ENCODE assay signal across 12 mouse cellular contexts in genomic region chr16:29666991-29667701, GRCm38 (mm10).
DNase-seq lines count a peak whose midpoint lies in the region; ATAC-seq and TF ChIP-seq lines count a peak whose summit lies in the region.
"Had no signal": no experiment of that assay in that cellular context is flagged by ENCODE, and none has a peak within 500 bp of the region (broad histone marks: within the 10 kb centered on the region; RNA-seq: fewer than 3 reads in every experiment).

No protein-coding gene starts in this region.

- DNase-seq in ES-E14 (ENCODE audit: low read depth, low spot score): no peak
- DNase-seq in embryo, embryonic 11 days: peak; percentile 63
- DNase-seq in hindbrain, embryonic 11.5 days (ENCODE audit: low spot score): peak; percentile 56
- no peak for DNase-seq in yolk sac, embryonic 10.5 days (ENCODE audit: low spot score)
- no peak for DNase-seq in right cerebral cortex, postnatal 14 days
- DNase-seq in thymus, postnatal 36 days: no peak
- DNase-seq: adrenal gland, adult 8-10 months; cerebellum, adult 2 months; kidney, adult 18-20 months had no signal

- in situ Hi-C loops in ES-E14 (cut with MboI; ENCODE audit: low sequenced_read_pairs in 2 of 2, unreplicated experiment in 2 of 2): no loop called here

- no peaks in the 10 kb centered on the region for H3K9me3 ChIP-seq in ES-E14 (ENCODE audit: control insufficient read depth, insufficient read depth, low read depth, low read length)
- H3K9me3 ChIP-seq in hindbrain, embryonic 11.5 days (ENCODE audit: control insufficient read depth, low read length): no peaks in the 10 kb centered on the region
- H3K9me3 ChIP-seq in midbrain, embryonic 13.5 days: no peaks in the 10 kb centered on the region
- H3K9me3 ChIP-seq: lung, embryonic 15.5 days had no signal

- H3K4me3 ChIP-seq in ES-E14 (ENCODE audit: insufficient read depth in 1 of 2, low read depth in 1 of 2, low read length in 2 of 2, poor library complexity in 1 of 2, severe bottlenecking in 1 of 2): peak overlapping the region in 1 of 2 experiments; percentile 17; a peak in 1 of 4 replicates
- H3K4me3 ChIP-seq in hindbrain, embryonic 11.5 days (ENCODE audit: low read depth, low read length): no peak overlapping the region
- H3K4me3 ChIP-seq in midbrain, embryonic 13.5 days (replicated peaks): no peak overlapping the region
- H3K4me3 ChIP-seq: lung, embryonic 15.5 days had no signal

- 0 out of 2 replicates have a peak overlapping the region, but pooled peaks have one; percentile 0 for H3K4me2 ChIP-seq in hindbrain, embryonic 11.5 days (replicated peaks; ENCODE audit: low read depth, low read length)
- peak overlapping the region; percentile 14; the same call in 1 of the 2 replicates for H3K4me2 ChIP-seq in midbrain, embryonic 13.5 days (replicated peaks)
- H3K4me2 ChIP-seq: heart, embryonic 11.5 days; lung, embryonic 15.5 days had no signal

- peak overlapping the region; percentile 3; the same call in 1 of the 2 replicates for H3K27ac ChIP-seq in ES-E14 (ENCODE audit: insufficient read depth, low read depth, low read length, poor library complexity, severe bottlenecking)
- peak overlapping the region; percentile 30; the same call in 1 of the 2 replicates for H3K27ac ChIP-seq in hindbrain, embryonic 11.5 days (ENCODE audit: low read depth, low read length)
- H3K27ac ChIP-seq in midbrain, embryonic 13.5 days: peak overlapping the region; percentile 12; the same call in 1 of the 2 replicates
- H3K27ac ChIP-seq: lung, embryonic 15.5 days had no signal

- peaks cover 6 to 34% of the 10 kb centered on the region in 2 experiments for H3K4me1 ChIP-seq in ES-E14 (ENCODE audit: control insufficient read depth in 2 of 2, insufficient read depth in 2 of 2, low read length in 2 of 2, poor library complexity in 1 of 2)
- peaks cover 9% of the 10 kb centered on the region for H3K4me1 ChIP-seq in hindbrain, embryonic 11.5 days (replicated peaks; ENCODE audit: control insufficient read depth, insufficient read depth, low read length)
- peaks cover 12% of the 10 kb centered on the region for H3K4me1 ChIP-seq in midbrain, embryonic 13.5 days (replicated peaks)

- peaks cover 83% of the 10 kb centered on the region for H3K27me3 ChIP-seq in hindbrain, embryonic 11.5 days (ENCODE audit: control insufficient read depth, insufficient read depth, low read length)
- peaks cover 88% of the 10 kb centered on the region for H3K27me3 ChIP-seq in midbrain, embryonic 13.5 days
- H3K27me3 ChIP-seq: lung, embryonic 15.5 days had no signal

- peak; percentile 84 for ATAC-seq in hindbrain, embryonic 11.5 days (ENCODE audit: low FRiP score)
- peak; percentile 62 for ATAC-seq in midbrain, embryonic 13.5 days

- WGBS in hindbrain, embryonic 11.5 days: 6% methylated on average over 17 of the region's 17 CpGs
- under 1% methylated on average over 17 of the region's 17 CpGs for WGBS in midbrain, embryonic 13.5 days

- 0 out of 2 replicates have a peak overlapping the region, but pooled peaks have one; percentile 9 for H3K9ac ChIP-seq in ES-E14 (ENCODE audit: insufficient read depth, low read depth, low read length, poor library complexity, severe bottlenecking)
- H3K9ac ChIP-seq in hindbrain, embryonic 11.5 days (ENCODE audit: low read depth, low read length): no peak overlapping the region
- H3K9ac ChIP-seq in midbrain, embryonic 13.5 days (replicated peaks): 0 out of 2 replicates have a peak overlapping the region, but pooled peaks have one; percentile 6
- H3K9ac ChIP-seq: lung, embryonic 15.5 days had no signal

- no peaks in the 10 kb centered on the region for H3K36me3 ChIP-seq in ES-E14 (ENCODE audit: control insufficient read depth, insufficient read depth, low read length, poor library complexity, severe bottlenecking)
- H3K36me3 ChIP-seq in hindbrain, embryonic 11.5 days (ENCODE audit: control insufficient read depth, insufficient read depth, low read length): no peaks in the 10 kb centered on the region
- no peaks in the 10 kb centered on the region for H3K36me3 ChIP-seq in midbrain, embryonic 13.5 days
- H3K36me3 ChIP-seq: lung, embryonic 15.5 days had no signal

TF ChIP-seq in ES-E14, 5 proteins besides CTCF, POLR2A, EP300 and RAD21:
- TF ChIP-seq HCFC1 (IDR thresholded peaks at IDR 0.05; ENCODE audit: borderline replicate concordance, insufficient read depth, low read length) (no peak), ZNF384 (IDR thresholded peaks at IDR 0.05; ENCODE audit: low read depth, low read length) (no peak), CHD2 (IDR thresholded peaks at IDR 0.05; ENCODE audit: low read depth, low read length) (no peak), MAFK (IDR thresholded peaks at IDR 0.05; ENCODE audit: insufficient read depth, low read depth, low read length) (no peak), ZC3H11A (IDR thresholded peaks at IDR 0.05; ENCODE audit: borderline replicate concordance, low read depth, low read length) (no peak)
TF ChIP-seq in ES-E14: peak in this region for 0.

Comparison
In these comparisons a context has a peak if more than half of its experiments do, and no peak if none do; other contexts are left out.
1. DNase-seq: peak in embryo, embryonic 11 days (single experiment) and hindbrain, embryonic 11.5 days (single experiment); none in ES-E14 (single experiment), yolk sac, embryonic 10.5 days (single experiment), right cerebral cortex, postnatal 14 days (single experiment) and thymus, postnatal 36 days (0 of 2).
2. Peak in every context shown above with its lines, with median percentiles within 50 percentile points of each other: H3K27ac ChIP-seq.